Mouse (Mus musculus) spleen, adult 2 months (tissue): ENCODE measurements around the gene Wdr43. TPM values are rescaled to one million over a fixed set of nuclear protein-coding genes. Genes with fewer than 3 reads are reported as not detected.

Source experiments
- DNase-seq, 2 experiments: peaks; one replicate each; pipeline versions ENCODE4 v3.0.0 to v3.0.0-alpha.2; 2012 to 2021; ENCODE audit warnings: low spot score in 2 of 2, low read depth in 1 of 2
- H3K27ac ChIP-seq: fragments of 200-500 bp; 2 replicates; pipeline ENCODE4 v1.5.1; 2012; ENCODE audit warnings: low read length, inconsistent platforms; ENCODE audit not compliant: insufficient read depth
- H3K27me3 ChIP-seq: fragments of 200-500 bp; 2 replicates; pipeline ENCODE4 v1.6.1; 2012; ENCODE audit warnings: mild to moderate bottlenecking, moderate library complexity, low read length, inconsistent platforms; ENCODE audit not compliant: control insufficient read depth, insufficient read depth
- H3K36me3 ChIP-seq: fragments of 200-500 bp; 2 replicates; pipeline ENCODE4 v1.6.1; 2012; ENCODE audit warnings: mild to moderate bottlenecking, low read length, inconsistent platforms; ENCODE audit not compliant: control insufficient read depth, insufficient read depth
- H3K4me1 ChIP-seq: fragments of 200-500 bp; 2 replicates; pipeline ENCODE4 v1.6.1; 2011; ENCODE audit warnings: inconsistent platforms; ENCODE audit not compliant: control insufficient read depth, insufficient read depth, insufficient read length
- H3K4me3 ChIP-seq: fragments of 200-500 bp; 2 replicates; pipeline ENCODE4 v1.5.1; 2011; ENCODE audit warnings: mild to moderate bottlenecking, inconsistent platforms; ENCODE audit not compliant: insufficient read depth, insufficient read length; ENCODE audit errors: extremely low read depth
- CTCF ChIP-seq: fragments of 200-500 bp; IDR thresholded peaks from 2 replicates; pipeline ENCODE4 v1.5.1; 2011; ENCODE audit warnings: mild to moderate bottlenecking, inconsistent platforms; ENCODE audit not compliant: insufficient read depth, insufficient read length, insufficient replicate concordance; ENCODE audit errors: extremely low read depth
- POLR2A ChIP-seq: fragments of 200-500 bp; IDR thresholded peaks from 2 replicates; pipeline ENCODE4 v1.6.1; 2011; ENCODE audit warnings: low read depth, low read length, inconsistent platforms
- WGBS: fragments of 180-500 bp; shearing (Covaris S2); methylation state at CpG from one replicate; pipeline ENCODE4 v1.1.7; 2018; 5-methylcytosine and 5-hydroxymethylcytosine counted together
- polyA plus RNA-seq: library from polyadenylated mRNA; depleted of rRNA; stranded (reverse); fragments of >200 nt; gene quantifications from 2 replicates; pipeline ENCODE4 v1.2.3, GENCODE M21; 2012

Wdr43 gene
- polyA plus RNA-seq, 1 experiment = 11.4 TPM

GRCm38 (mm10) chr17:71687436-71687835 lies 71.7 kb downstream of the Wdr43 start:
- Histone ChIP-seq H3K4me1 (peaks cover 3% of the 10 kb centered on the region; the same call in 1 of the 2 replicates), H3K27me3 (no peaks in the 10 kb centered on the region), H3K27ac (no peak overlapping the region), H3K36me3 (no peaks in the 10 kb centered on the region), H3K4me3 (no peak overlapping the region)
- TF ChIP-seq POLR2A (no peak), CTCF (no peak)
- no peak for DNase-seq
- 85% methylated on average over 9 of the region's 9 CpGs for WGBS

GRCm38 (mm10) chr17:71689903-71690302 lies 74.2 kb downstream of the Wdr43 start:
- no peak overlapping the region for H3K27ac ChIP-seq
- no peaks in the 10 kb centered on the region for H3K27me3 ChIP-seq
- H3K36me3 ChIP-seq = no peaks in the 10 kb centered on the region
- TF ChIP-seq CTCF = no peak
- TF ChIP-seq POLR2A = no peak
- DNase-seq = no peak
- 58% methylated on average over 5 of the region's 5 CpGs for WGBS
- no peaks in the 10 kb centered on the region for H3K4me1 ChIP-seq
- H3K4me3 ChIP-seq = no peak overlapping the region

- H3K4me1 ChIP-seq = no peaks in the 10 kb centered on the region
- no peaks in the 10 kb centered on the region for H3K27me3 ChIP-seq
- 42% methylated on average over 11 of the region's 11 CpGs for WGBS
- no peak overlapping the region for H3K27ac ChIP-seq
- H3K4me3 ChIP-seq = no peak overlapping the region
- H3K36me3 ChIP-seq = no peaks in the 10 kb centered on the region
- TF ChIP-seq POLR2A (no peak), CTCF (no peak)
- DNase-seq = no peak
Measured at GRCm38 (mm10) chr17:71691361-71691875, 75.7 kb downstream of the Wdr43 start.

GRCm38 (mm10) chr17:71693313-71693712 lies 77.6 kb downstream of the Wdr43 start:
- TF ChIP-seq POLR2A (no peak), CTCF (no peak)
- no peaks in the 10 kb centered on the region for H3K27me3 ChIP-seq
- no peak overlapping the region for H3K27ac ChIP-seq
- H3K36me3 ChIP-seq = no peaks in the 10 kb centered on the region
- no peaks in the 10 kb centered on the region for H3K4me1 ChIP-seq
- H3K4me3 ChIP-seq = no peak overlapping the region
- WGBS = 75% methylated on average over 5 of the region's 5 CpGs
- DNase-seq = no peak

GRCm38 (mm10) chr17:71693780-71694179 lies 78.1 kb downstream of the Wdr43 start:
- Histone ChIP-seq H3K36me3 (no peaks in the 10 kb centered on the region), H3K4me1 (no peaks in the 10 kb centered on the region), H3K27me3 (no peaks in the 10 kb centered on the region), H3K4me3 (no peak overlapping the region), H3K27ac (no peak overlapping the region)
- TF ChIP-seq POLR2A (no peak), CTCF (peak; percentile 30; the same call in 1 of the 2 replicates)
- WGBS = 73% methylated on average over 8 of the region's 8 CpGs
- peak in 1 of 2 experiments; percentile 10 for DNase-seq

- H3K27ac ChIP-seq = no peak overlapping the region
- H3K36me3 ChIP-seq = no peaks in the 10 kb centered on the region
- DNase-seq = no peak
- TF ChIP-seq CTCF (no peak), POLR2A (no peak)
- no peaks in the 10 kb centered on the region for H3K27me3 ChIP-seq
- WGBS = 94% methylated on average over 8 of the region's 8 CpGs
- no peaks in the 10 kb centered on the region for H3K4me1 ChIP-seq
- H3K4me3 ChIP-seq = no peak overlapping the region
Measured at GRCm38 (mm10) chr17:71695151-71695550, 79.5 kb downstream of the Wdr43 start.

- Histone ChIP-seq H3K36me3 (no peaks in the 10 kb centered on the region), H3K4me1 (no peaks in the 10 kb centered on the region), H3K27me3 (no peaks in the 10 kb centered on the region), H3K4me3 (no peak overlapping the region), H3K27ac (no peak overlapping the region)
- no peak for TF ChIP-seq POLR2A
- TF ChIP-seq CTCF = no peak
- no peak for DNase-seq
- 89% methylated on average over 15 of the region's 15 CpGs for WGBS
Measured at GRCm38 (mm10) chr17:71695716-71696315, 80.1 kb downstream of the Wdr43 start.
